Mouse (Mus musculus): ENCODE data around the gene Tfe3.
A peak's percentile ranks its signal among the peaks of the same experiment; 100 is the strongest.

DNA sequence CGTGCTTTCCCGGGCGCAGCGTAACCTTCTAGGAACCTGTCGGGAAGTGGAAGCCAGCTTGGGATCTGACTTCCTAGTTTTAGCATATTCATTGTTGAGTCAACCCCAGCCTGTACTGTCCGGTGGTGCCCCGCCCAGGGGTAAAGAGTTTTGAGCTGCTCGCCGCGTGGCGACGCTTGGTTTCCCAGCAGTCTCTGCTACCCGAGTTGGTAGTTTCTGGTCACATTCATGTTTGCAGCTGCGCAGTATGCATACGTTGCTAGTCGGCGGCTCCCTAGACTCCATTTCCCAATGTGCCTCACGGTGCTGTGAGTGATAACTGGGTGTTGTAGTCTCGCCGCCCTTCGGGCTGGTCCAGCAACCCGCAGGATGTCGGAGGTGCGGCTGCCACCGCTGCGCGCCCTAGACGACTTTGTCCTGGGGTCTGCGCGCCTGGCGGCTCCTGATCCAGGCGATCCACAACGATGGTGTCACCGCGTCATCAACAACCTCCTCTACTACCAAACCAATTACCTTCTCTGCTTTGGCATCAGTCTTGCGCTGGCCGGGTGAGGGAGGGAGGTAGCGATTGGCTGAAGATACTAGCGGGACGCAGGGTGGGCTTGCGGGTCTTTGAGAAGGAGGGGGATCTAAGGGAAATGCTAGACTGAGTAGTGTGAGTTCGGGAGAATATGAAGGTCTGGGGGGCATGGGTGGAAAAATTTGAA lies 34.0 kb upstream of the Tfe3 start, which contains the start of gene Praf2:
- TF ChIP-seq HCFC1 (IDR thresholded peaks at IDR 0.05; ENCODE audit: borderline replicate concordance, insufficient read depth, low read length) = peak; percentile 88
- TF ChIP-seq ZNF384 (IDR thresholded peaks at IDR 0.05; ENCODE audit: low read depth, low read length) = no peak
- no peak for TF ChIP-seq ZC3H11A (IDR thresholded peaks at IDR 0.05; ENCODE audit: borderline replicate concordance, low read depth, low read length)
